Mouse (Mus musculus) cerebellum, postnatal 36 days (tissue): Measurements from ENCODE around the gene Wwox.
A peak's percentile ranks its signal among the peaks of the same experiment; 100 is the strongest.

ENCODE experiments used
- DNase-seq, 2 experiments: peaks; one replicate each; pipeline ENCODE4 v3.0.0; 2021 to 2022; ENCODE audit warnings: mixed read lengths in 2 of 2

Gene Wwox

DNA sequence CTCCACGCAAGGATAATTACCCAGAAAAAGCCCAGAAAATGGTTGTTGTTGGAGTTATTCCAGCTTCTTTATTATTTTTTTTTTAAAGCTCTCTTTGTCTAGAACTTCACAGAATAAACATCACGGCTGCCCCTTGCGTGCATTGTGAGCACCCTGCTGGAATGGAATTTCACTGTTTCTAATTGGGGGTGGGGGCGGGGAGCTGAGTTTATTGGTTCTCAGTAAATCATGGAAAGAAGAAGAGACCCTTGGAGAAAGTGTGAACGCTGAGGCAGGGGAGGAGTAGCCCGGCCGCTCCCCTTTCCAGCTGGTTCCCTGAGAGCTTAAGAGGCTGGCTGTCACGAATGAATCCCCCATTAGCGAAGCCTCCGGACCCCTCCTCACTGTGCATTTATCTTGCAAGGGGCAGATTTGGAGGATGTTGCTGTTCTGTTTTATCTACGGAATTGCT, 436.7 kb downstream of the Wwox start:
- no peak for DNase-seq

DNA sequence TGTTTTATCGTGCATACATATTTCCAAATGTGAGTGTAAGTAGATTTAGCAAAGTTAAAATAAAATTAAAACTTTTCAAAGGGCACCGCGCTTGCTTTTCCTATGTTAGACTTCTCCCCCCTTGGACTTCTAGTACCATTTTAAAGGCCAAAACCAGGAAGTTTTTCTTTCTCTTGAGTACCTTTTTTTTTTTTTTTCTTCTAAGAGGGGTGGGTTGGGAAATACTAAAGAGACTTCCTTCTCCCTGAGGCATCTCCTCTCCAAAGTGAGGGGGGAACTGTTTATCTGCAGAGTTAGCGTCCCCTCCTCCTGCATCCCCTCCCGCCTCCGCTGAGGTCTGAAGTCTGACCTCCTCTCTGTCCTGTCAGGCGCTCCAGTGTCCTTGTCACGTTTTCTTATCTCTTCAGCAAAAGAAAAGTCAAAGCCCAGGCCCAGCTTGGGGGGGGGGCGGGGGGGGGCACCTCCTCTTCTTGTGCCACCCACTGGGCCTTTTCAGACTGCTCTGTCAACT, 437.3 kb downstream of the Wwox start:
- DNase-seq, result no peak

DNA sequence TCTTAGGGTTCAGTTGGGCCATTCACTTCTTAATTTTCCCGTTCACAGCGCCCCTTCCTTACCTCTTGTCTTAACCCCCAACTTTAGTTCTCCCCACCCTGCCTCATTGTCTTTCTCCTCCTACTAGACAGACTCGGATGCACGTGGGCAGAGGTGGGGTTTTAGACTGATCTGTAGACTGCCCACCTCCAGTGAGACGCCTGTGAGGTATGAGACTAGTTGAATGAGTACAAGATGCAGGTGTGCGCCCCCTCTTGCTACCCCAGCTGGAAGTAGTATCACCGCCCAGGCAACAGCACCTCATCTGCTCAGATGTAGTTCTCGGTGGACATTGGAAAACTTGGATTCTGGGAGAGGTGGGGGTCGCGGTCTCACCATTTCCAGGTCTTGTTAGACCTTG, 437.8 kb downstream of the Wwox start:
- no peak for DNase-seq

DNA sequence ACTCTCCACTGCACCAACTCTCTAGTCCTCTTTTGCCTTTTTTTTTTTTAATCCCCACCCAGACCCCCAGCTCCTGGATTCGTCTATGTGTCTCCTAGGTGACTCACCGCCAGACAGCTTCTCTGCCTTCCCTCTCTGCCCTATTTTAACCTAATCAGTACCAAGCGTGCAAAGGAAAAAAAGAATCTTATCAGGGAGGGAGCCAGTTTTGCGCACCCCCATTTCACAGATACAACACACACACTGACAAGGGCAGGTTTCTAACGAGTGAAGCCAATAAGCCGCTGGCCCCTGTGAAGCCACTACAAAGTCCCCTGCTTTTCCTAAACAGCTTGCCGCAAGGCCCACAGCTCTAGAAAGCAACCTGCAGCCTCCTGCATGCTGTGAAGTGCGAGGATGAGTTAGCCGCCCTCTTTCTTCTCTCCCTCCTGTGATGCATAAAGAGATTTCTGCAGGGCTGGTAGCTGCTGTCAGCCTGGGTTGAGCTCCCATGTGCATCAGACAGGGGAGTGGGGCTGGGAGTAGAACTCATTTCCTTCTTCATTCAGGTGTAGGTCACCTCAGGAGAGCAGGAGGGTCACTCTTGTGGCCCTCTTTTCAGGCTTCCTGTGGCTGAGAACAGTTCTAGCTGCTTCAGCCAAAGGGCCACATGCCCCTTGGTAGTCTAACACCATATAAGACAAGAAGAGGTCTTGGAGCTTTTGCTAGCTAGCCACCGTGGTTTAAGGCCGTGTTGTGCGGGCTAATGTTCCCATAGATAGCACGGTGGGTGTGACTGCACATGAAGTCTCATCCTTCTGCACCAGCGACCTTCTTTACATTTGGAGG, 439.2 kb downstream of the Wwox start:
- DNase-seq, result no peak

DNA sequence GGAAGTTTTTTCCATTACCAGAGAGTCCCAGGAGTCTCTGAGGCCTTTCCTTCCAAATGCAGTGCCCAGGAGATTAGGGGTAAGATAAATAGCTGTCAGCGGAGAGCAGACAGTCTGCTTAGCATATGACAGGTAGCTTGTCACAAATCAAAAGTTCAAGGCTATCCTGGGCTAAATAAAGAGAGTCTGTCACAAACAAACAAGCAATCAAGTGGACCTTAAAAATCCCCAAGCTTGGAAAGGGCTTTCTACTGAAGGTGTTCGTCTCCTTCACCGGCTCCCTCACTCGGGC, 439.8 kb downstream of the Wwox start:
- no peak for DNase-seq

DNA sequence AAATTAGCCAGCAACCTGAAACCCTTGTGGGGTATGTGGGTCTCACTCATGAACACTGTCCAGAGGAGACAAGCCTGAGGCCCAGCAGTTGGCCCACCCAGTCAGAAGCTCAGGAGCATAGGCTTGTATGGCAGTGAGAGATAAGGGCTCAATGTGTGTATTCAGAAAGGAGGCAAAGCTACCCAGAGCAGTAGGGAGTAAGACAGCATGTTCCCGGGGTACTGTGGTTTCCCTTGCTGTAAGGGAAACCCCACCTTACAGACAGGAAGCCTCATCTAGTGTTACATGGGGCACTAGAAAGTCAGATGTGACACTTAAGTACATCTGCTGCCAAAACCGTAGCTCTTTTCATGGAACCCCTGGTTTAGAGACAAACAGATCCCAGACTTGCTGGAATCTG, 440.2 kb downstream of the Wwox start:
- no peak for DNase-seq

DNA sequence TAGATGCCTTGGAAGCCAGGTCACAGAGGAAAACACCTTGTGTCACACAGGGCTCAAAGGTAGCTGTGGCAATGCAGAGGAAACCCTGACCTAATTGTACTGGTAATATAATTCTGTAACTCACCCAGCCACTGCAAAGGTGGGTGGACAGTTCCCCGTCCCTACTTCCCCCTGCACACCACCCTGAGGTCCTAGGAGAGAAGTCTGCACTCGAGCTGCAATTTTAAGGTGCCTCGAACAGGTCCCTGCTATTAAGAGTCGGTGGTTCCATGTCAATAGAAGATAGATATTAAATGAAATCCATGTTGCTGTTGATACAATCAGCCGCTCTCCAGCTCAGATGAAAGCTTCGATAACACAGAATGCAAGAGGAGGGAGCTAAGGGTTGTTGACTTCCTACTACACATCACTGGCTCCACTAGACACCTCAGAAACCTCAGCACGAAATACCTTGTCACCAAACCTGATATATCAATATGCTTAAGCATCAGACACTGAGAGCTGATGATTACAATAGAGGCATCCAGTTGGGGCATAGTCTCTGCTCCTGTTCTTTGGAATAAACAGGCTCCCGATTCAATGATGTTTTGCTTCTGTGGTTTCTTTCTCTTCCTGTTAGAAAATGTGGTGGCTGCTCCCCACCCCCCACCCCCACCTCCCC, 441.1 kb downstream of the Wwox start:
- no peak for DNase-seq

DNA sequence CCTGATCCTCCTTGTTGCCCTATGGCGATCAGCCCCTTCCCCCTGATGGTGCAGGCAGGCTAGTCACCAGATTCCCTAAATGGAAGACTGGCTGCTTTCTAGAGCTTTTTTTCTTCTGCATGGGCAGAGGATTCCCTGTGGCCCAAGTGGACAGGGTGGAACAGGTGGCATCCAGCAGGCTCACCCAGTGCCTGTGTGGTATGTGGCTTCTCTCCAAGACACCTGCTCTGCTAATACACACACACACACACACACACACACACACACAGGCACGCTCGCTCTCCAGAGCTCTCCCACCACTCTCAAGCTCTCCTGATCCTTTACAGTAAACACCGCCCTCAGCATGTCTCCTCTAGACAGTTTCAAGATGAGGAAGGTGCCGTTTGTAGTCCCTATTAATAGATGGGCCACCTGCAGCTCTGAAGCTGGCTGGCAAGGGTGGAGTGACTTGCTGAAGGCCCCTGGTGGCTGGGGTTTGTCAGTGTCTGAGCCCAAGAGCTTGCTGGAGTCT, 442.5 kb downstream of the Wwox start:
- peak; percentile 53 to 56 for DNase-seq

DNA sequence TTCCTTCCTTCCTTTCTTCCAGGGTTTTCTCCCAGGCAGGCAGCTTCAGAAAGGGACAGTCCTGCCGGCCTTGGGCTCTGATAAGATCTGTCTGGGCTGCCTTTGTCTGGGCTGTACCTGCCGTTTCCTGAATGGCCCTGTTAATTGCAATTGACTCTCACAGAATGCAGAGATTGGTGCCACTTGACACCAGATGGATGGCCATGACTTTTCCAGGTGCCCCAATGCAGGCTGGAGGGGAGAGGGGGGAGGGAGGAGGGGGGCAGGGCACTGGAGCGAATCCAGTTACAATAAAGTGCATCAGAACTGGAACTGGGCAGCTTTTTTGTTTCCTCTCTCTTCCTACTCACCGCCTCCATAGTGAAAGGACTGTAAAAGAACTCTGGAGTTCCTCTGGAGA, 443.0 kb downstream of the Wwox start:
- peak in 1 of 2 experiments; percentile 11 for DNase-seq

DNA sequence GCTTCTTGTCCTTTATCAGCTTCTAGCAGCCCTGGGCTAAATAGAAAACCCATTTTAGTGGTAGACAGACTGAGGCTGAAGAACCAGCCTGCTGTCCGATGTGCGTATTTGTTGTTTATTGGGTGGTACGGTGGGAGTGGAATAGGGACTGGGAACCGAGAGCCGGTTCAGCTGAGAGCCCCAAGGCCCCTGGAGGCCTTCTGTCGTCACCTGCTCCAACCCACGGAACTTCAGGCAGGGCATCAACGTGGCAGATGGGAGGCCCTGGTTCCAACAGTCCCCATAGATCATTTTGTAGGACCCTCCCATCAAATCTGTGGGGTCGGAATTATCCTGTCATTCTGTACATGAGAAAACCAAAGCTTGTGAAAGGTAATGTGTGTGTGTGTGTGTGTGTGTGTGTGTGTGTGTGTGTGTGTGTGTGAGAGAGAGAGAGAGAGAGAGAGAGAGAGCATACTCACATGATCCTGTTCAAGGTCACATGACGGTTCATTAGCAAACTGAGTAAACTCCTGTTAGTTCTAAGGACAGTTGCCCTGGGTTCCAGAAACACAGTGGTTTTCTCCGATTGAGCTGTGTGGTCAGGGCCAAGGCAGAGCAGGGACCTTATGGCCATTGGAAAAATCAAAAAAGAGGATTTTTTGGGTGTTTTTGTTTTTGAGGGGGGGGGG, 443.6 kb downstream of the Wwox start:
- no peak for DNase-seq

DNA sequence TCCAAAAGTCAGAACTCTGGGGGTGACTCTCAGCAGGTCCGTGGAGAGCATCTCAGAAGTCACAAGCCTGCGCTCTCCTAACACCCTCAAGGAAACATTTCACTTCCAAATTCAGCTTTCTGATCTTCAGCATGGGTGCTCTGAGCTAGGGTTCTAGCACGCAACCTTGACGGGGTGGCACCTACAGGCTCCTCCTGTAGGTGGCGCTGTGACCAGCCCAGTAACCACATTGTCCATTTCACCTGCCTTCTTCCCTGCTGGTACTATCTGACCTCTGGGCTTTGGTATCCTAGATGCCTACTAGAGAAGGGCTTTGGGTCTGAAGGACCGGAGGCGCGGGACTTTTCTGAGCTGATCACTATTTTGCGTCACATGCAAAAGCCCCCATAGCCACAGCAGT, 444.5 kb downstream of the Wwox start:
- peak in 1 of 2 experiments; percentile 16 for DNase-seq

DNA sequence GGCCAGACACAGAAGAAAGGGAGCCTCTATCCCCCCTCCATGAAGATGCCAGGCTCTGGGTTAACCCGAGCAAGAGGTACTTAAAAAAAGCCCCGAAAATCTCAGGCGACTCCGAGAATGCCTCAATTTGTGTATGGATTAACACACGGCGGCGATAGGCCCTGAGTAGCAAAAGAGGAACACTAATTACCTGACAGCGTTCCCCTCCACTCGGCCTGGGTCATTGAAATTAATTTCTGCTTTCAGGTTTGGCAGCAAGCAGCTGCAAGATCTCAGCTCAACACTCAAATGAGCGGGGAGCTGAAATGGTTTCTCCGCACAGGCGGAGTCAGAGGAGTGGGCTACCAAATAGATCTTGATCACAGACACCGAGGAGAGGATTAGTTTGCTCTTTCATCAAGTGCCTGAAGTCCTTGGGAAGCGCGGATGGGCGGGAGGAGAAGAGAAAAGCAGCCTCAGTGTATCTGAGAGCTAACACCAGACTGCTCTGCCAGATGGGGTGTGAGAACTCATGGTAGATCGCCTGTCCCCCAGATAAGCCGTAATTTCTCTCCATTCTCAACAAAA, 445.7 kb downstream of the Wwox start:
- no peak for DNase-seq

DNA sequence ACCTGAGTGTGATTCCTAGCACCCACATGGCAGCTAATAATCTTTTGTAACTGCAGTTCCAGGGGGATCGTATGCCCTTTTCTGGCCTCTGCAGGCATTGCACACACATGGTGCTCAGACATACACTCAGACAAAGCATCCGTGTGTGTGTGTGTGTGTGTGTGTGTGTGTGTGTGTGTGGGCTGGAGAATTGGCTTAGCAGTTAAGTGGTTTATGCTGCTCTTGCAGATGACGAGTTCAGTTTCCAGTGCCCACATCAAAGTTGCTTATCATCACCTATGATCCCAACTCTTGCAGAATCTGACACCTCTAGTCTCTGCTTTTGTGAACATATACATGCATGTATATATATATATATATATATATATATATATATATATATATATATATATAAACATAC, 448.9 kb downstream of the Wwox start:
- DNase-seq, result no peak

DNA sequence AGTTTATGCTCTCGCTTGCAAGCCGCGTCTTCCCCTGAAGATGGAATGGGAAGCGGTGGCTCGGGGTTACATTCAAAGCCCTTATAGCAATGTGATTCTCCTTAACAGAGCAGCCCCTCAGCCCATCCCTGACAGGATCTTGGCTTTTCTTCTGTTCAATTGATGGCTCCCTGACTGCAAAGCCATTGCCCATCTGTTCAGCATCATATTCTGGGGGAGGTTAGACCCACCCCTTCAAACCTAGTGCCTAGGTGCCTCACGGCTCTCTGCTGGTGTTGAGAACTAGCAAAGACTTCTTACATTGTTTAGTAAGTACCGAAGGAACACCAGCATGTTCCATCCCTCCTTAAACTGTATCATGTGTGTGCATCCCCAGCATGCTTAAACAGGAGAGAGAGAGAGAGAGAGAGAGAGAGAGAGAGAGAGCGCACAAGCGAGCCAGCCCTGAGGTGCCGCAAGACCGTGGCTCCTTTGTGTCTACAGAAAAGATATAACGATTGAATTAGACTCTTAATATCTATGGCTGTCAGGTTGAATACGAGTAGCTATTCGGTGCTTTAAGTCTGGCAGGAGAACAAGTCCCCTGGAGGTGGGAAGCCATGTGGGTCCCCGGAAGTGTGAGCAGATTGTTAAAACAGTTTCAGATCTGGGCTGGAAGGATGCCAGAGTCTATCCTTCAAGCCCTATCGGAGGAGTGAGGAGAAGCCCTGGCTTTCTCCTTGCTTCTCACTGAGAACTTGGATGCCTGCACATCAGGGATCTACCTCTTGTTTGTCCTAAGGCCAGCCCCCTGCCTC, 450.3 kb downstream of the Wwox start:
- DNase-seq, result peak in 1 of 2 experiments; percentile 41

DNA sequence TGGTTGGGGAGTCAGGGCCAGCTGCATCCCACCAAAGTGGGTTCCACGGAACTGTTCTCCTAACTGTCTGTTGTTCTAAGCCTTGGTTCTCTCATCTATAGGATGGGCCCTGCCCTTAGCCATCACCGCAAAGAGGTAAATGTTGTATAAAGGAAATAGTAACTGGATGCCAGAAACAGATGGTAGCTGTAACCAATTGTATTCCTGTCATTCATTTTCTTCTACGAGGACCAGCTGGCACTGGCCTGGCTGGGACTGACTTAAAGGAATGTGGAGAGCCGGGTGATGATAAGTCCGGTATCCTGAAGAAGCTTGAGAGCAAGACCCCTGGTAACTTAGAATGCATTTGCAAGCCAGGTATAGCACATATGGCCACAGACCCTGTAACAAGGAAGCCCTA, 451.0 kb downstream of the Wwox start:
- DNase-seq, result no peak

DNA sequence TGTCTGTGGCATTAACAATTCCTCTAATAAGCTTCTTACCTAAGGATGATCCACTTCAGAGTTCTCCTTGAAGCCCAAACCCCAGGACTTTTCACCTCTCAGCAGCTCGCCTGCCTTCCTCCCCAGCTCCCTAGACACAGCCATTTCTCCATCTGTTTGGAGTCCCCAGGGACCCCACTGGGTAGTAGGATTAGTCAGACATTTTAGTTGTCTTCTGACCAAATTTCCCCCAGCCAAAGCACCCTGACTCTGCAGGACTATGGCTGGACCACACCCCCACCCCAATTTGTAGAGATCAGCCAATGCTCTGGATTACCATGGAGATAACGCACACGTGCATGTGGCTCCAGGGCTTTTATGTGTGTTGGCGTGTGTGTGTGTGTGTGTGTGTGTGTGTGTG, 451.8 kb downstream of the Wwox start:
- no peak for DNase-seq

DNA sequence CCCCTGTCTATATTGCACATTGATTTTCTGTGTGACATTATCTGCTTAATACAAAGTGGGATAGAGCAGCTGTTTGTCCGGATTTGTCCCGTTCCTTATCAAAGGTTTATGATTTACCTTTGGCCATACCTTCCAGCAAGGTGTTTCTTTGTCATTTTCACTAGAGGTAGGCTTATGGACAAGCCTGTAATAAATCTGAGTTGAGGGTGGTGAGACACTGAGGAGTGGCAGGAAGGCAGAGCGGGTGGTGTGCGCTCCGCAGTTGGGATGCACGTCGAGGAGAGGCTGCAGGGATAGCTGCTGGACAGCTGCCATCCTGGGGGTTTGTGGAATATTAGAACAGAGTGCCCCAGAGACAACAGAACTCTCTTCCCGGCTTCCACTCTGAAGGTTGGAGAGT, 458.0 kb downstream of the Wwox start:
- DNase-seq, result no peak

DNA sequence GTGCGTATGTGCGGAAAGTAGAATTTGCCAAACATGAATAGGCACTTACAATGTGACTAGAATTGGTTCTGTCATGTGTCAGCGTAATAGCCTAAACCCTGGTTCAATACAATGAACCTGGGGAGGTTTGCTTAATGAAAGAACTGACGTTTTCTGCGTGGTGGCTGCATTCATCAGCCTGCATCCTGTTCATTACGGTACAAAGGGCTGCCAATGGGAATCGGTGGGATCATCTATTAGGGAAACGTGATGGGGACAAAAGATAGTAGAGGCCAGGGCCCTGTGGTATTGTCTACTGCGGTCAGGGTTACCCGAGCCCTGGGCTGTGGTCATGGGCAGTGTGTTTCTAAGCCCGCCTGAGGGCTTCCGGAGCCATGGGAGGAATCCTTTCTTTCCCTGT, 459.7 kb downstream of the Wwox start:
- DNase-seq, result no peak

DNA sequence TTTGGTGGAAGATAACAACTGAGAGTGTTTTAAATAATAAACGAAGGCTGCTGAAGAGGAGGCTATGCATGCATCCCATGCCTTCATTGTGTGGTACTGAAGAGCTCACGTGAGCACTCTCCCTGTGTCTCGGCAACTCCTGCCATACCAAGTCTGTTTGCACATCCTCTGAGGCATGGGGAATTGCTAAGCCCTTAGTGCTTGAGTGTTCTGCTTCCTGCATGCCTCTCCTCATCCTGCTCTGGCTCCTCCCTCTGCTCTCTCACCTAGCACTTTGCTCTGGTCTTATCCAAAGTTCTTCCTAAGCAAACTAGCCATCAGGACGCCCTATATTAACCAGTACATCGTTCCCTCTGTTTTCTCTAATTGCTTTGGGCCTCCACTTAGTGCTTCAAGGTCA, 463.1 kb downstream of the Wwox start:
- DNase-seq, result no peak

DNA sequence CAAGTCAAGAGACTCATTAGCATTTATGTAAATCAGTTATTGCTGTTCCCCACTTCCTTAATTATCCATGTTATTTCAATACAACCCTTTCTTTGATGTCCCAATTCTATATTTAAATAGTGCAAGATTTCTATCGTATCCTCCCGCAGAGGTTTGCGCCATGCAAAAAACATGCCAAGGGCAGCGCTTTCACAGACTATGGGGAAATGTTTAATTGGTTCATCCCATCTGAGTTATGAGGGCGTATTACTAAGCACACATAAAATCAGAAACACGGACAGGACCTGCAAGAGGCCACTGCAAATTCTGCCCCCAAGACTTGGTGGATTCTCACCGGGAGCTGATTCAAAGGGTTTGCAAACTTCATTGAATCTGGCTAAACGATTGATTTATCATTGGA, 468.6 kb downstream of the Wwox start:
- no peak for DNase-seq

DNA sequence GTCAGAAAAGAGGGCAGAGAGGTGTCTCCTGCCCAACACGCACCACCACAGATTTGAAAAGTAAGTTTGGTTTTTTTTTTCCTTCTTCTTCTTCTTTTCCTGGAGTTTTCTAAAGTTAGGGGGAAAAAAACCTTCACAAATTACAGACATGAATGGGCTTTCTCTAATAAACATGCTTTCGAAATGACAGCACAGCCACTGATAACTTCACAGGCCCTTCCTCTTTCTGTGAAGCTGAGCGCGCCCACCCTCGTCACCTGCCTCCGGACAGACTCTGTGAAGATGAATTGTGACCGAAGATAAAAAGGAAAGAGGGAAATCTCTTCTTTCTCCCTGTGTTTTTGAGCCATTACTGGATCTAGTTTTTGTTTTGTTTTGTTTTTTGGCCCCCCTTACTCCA, 469.1 kb downstream of the Wwox start:
- DNase-seq, result no peak

DNA sequence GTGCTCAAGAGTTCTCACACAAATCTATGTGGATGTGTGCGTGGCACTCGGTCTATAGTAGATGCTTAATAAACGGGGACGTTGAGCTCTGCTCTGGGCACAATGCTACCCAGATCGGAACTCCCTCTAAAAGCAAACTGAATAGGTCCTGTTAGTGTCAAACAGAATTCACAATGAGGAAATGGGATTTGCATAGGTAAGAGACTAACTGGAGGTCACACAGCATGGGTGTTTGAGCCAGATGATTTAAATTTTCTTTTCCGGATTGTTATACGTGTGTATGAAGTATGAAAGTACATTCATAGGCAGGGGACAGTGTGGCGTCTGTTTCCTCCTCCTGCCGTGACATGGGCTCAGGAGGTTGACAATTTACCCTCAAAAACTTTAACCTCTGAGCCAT, 469.7 kb downstream of the Wwox start:
- DNase-seq, result no peak
